Mouse (Mus musculus): ENCODE measurements around the gene Erc2. TPM values are rescaled to one million over a fixed set of nuclear protein-coding genes. Genes with fewer than 3 reads are reported as not detected.

Gene Erc2
- polyA plus RNA-seq, 1 experiment from 2014 or later = 1.3 TPM

DNA sequence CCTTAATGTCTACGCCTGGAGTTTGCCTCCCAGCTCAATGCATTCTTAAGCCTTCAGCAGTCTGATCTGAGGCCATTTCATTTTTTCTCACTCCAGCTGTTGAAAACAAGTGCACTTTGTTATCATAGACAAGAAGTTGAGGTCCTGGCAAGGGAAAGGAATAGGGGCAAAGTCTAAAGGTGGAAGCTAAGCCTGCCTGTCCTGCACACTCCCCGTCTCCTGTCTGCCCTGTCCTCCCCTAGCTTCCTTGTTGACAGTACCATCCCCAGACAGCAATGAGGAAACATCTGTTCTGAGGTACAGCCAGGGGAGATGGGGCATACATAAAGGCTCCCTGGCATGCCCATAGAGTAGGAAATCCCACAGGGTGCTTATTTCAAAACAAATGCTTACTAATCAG lies 776.7 kb downstream of the Erc2 start:
- no peaks in the 10 kb centered on the region for H3K36me3 ChIP-seq (replicated peaks)
- no peaks in the 10 kb centered on the region for H3K4me1 ChIP-seq (replicated peaks)
- ATAC-seq (ENCODE audit: insufficient read depth) = no peak
- no peak overlapping the region for H3K27ac ChIP-seq (replicated peaks)
- H3K27me3 ChIP-seq = no peaks in the 10 kb centered on the region
- no peak overlapping the region for H3K9ac ChIP-seq
- 55% methylated on average over 2 of the region's 2 CpGs for WGBS (ENCODE audit: insufficient replicate concordance)
- no peak overlapping the region for H3K4me2 ChIP-seq
- no peak overlapping the region for H3K4me3 ChIP-seq (replicated peaks)
- no peaks in the 10 kb centered on the region for H3K9me3 ChIP-seq (replicated peaks)

DNA sequence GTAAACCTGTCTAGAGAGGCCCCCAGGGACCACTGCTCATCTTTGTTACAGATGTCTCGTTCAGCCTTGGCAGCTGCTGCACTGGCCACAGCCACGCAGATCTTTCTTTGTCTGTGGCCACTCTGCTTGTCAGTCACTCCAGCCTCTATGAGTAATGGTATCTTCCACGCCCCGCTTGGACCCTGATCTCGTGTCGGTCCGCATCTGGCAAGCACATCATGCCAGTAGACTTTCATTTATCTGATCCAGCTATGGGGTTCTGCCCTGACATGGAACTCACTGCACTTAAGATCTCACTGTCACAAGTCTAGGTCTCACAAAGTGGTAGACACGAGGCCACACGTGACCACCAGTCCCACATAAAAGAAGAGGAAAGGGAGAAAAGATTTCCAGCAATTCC lies 777.7 kb downstream of the Erc2 start:
- 64% methylated on average over 9 of the region's 9 CpGs for WGBS (ENCODE audit: insufficient replicate concordance)
- H3K36me3 ChIP-seq (replicated peaks) = no peaks in the 10 kb centered on the region
- no peak overlapping the region for H3K4me3 ChIP-seq (replicated peaks)
- H3K4me2 ChIP-seq = no peak overlapping the region
- no peaks in the 10 kb centered on the region for H3K4me1 ChIP-seq (replicated peaks)
- H3K9ac ChIP-seq = no peak overlapping the region
- H3K9me3 ChIP-seq (replicated peaks) = no peaks in the 10 kb centered on the region
- H3K27ac ChIP-seq (replicated peaks) = no peak overlapping the region
- ATAC-seq (ENCODE audit: insufficient read depth) = no peak
- no peaks in the 10 kb centered on the region for H3K27me3 ChIP-seq

- no peak for ATAC-seq (ENCODE audit: insufficient read depth)
- Histone ChIP-seq H3K36me3 (replicated peaks) (no peaks in the 10 kb centered on the region), H3K4me1 (replicated peaks) (no peaks in the 10 kb centered on the region), H3K4me2 (no peak overlapping the region), H3K27me3 (no peaks in the 10 kb centered on the region), H3K27ac (replicated peaks) (no peak overlapping the region), H3K9me3 (replicated peaks) (no peaks in the 10 kb centered on the region), H3K9ac (no peak overlapping the region), H3K4me3 (replicated peaks) (no peak overlapping the region)
- WGBS (ENCODE audit: insufficient replicate concordance) = 43% methylated on average over 5 of the region's 5 CpGs
These were observed 783.1 kb downstream of the Erc2 start for GRCm38 (mm10) chr14:28405277-28405840.

- H3K27ac ChIP-seq (replicated peaks) = no peak overlapping the region
- H3K4me2 ChIP-seq = no peak overlapping the region
- H3K9me3 ChIP-seq (replicated peaks) = no peaks in the 10 kb centered on the region
- no peak overlapping the region for H3K9ac ChIP-seq
- WGBS (ENCODE audit: insufficient replicate concordance) = 55% methylated on average over 1 of the region's 1 CpGs
- no peak overlapping the region for H3K4me3 ChIP-seq (replicated peaks)
- H3K4me1 ChIP-seq (replicated peaks) = no peaks in the 10 kb centered on the region
- ATAC-seq (ENCODE audit: insufficient read depth) = no peak
- no peaks in the 10 kb centered on the region for H3K36me3 ChIP-seq (replicated peaks)
- no peaks in the 10 kb centered on the region for H3K27me3 ChIP-seq
These were observed 787.2 kb downstream of the Erc2 start for GRCm38 (mm10) chr14:28409390-28409789.

DNA sequence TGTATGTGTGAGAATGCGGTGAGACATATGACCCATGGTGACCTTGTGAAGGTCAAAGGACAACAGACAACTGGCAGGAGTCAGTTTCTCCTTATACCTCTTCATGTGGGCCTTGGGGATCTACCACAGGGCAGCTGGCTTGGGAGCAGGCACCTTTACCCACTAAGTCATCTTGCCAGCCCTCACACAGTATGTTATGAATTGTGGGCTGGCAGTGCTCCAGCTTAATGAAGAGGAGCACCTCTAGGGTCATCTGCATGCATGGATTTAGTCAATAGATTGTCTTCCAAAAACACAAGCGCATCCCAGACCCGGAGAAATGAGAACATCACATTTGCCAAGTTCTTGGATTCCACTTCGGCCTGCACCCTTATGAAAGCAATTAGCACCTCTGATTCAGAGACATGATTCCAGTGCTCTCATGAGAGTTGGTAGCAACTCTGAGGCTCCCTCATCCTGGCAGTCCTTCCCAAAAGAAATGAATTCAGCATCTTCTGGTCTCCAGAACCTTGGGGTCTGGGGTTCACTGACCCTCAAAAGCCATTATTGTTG lies 787.6 kb downstream of the Erc2 start:
- Histone ChIP-seq H3K27ac (replicated peaks) (no peak overlapping the region), H3K27me3 (no peaks in the 10 kb centered on the region), H3K9ac (no peak overlapping the region), H3K9me3 (replicated peaks) (no peaks in the 10 kb centered on the region), H3K4me2 (no peak overlapping the region), H3K4me3 (replicated peaks) (no peak overlapping the region), H3K36me3 (replicated peaks) (no peaks in the 10 kb centered on the region), H3K4me1 (replicated peaks) (no peaks in the 10 kb centered on the region)
- WGBS (ENCODE audit: insufficient replicate concordance) = 68% methylated on average over 4 of the region's 4 CpGs
- no peak for ATAC-seq (ENCODE audit: insufficient read depth)

- Histone ChIP-seq H3K4me2 (no peak overlapping the region), H3K27me3 (no peaks in the 10 kb centered on the region), H3K4me3 (replicated peaks) (no peak overlapping the region), H3K9ac (no peak overlapping the region), H3K36me3 (replicated peaks) (no peaks in the 10 kb centered on the region), H3K9me3 (replicated peaks) (no peaks in the 10 kb centered on the region), H3K4me1 (replicated peaks) (no peaks in the 10 kb centered on the region), H3K27ac (replicated peaks) (no peak overlapping the region)
- whole genome bisulfite sequencing (ENCODE audit: insufficient replicate concordance) = 59% methylated on average over 13 of the region's 13 CpGs
- no peak for ATAC-seq (ENCODE audit: insufficient read depth)
These were observed 788.6 kb downstream of the Erc2 start for GRCm38 (mm10) chr14:28410789-28411225.

GRCm38 (mm10) chr14:28412252-28412995 lies 790.2 kb downstream of the Erc2 start:
- no peak for ATAC-seq (ENCODE audit: insufficient read depth)
- H3K9me3 ChIP-seq (replicated peaks) = no peaks in the 10 kb centered on the region
- H3K9ac ChIP-seq = no peak overlapping the region
- no peaks in the 10 kb centered on the region for H3K36me3 ChIP-seq (replicated peaks)
- WGBS (ENCODE audit: insufficient replicate concordance) = 54% methylated on average over 8 of the region's 8 CpGs
- H3K4me2 ChIP-seq = no peak overlapping the region
- H3K4me1 ChIP-seq (replicated peaks) = no peaks in the 10 kb centered on the region
- H3K4me3 ChIP-seq (replicated peaks) = no peak overlapping the region
- H3K27ac ChIP-seq (replicated peaks) = no peak overlapping the region
- H3K27me3 ChIP-seq = no peaks in the 10 kb centered on the region

DNA sequence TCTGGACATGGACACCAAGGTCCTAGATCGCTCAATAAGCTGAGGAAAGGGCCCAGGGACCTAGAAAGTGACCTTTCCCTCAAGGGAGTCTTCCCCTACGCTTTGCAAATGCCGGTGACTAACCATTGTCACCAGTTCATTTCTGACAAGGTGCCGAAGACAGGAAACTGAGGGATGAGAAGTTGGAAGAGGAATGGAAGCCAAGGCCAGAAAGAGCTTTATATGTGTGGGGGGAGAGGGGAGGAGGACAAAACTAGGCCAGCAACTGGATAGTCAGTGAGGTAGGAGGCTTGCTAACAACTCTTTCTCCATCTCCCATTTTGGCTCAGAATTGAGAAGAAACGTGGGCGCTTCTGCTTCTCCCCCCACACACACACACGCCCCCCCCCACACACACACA lies 791.3 kb downstream of the Erc2 start:
- no peak overlapping the region for H3K9ac ChIP-seq
- H3K27ac ChIP-seq (replicated peaks) = no peak overlapping the region
- H3K4me1 ChIP-seq (replicated peaks) = no peaks in the 10 kb centered on the region
- no peak for ATAC-seq (ENCODE audit: insufficient read depth)
- no peaks in the 10 kb centered on the region for H3K36me3 ChIP-seq (replicated peaks)
- H3K4me3 ChIP-seq (replicated peaks) = no peak overlapping the region
- no peaks in the 10 kb centered on the region for H3K9me3 ChIP-seq (replicated peaks)
- H3K4me2 ChIP-seq = no peak overlapping the region
- no peaks in the 10 kb centered on the region for H3K27me3 ChIP-seq
- 60% methylated on average over 7 of the region's 7 CpGs for WGBS (ENCODE audit: insufficient replicate concordance)

DNA sequence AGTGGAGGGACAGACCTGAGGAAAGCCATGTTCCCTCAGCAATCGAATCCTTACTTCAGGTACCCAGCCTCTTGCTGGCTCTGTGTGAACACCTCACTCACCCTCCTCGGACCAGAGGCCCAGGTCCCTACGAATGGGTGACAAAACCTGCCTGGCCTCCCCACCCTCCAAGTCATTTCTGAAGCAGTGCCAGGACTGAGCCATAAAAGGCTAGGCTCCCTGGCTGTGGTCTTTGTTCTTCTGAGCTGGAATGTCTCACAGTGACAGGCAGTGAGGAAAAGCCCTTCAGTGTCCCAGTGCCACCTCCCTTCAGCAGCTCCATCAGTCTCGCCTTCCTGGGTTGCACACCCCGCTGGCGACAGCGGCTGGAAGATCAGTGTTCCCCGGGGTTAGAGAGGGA lies 794.8 kb downstream of the Erc2 start:
- no peaks in the 10 kb centered on the region for H3K4me1 ChIP-seq (replicated peaks)
- no peak overlapping the region for H3K4me3 ChIP-seq (replicated peaks)
- no peak overlapping the region for H3K4me2 ChIP-seq
- H3K27me3 ChIP-seq = no peaks in the 10 kb centered on the region
- H3K36me3 ChIP-seq (replicated peaks) = no peaks in the 10 kb centered on the region
- WGBS (ENCODE audit: insufficient replicate concordance) = 31% methylated on average over 8 of the region's 8 CpGs
- H3K9ac ChIP-seq = no peak overlapping the region
- no peak for ATAC-seq (ENCODE audit: insufficient read depth)
- no peaks in the 10 kb centered on the region for H3K9me3 ChIP-seq (replicated peaks)
- no peak overlapping the region for H3K27ac ChIP-seq (replicated peaks)

DNA sequence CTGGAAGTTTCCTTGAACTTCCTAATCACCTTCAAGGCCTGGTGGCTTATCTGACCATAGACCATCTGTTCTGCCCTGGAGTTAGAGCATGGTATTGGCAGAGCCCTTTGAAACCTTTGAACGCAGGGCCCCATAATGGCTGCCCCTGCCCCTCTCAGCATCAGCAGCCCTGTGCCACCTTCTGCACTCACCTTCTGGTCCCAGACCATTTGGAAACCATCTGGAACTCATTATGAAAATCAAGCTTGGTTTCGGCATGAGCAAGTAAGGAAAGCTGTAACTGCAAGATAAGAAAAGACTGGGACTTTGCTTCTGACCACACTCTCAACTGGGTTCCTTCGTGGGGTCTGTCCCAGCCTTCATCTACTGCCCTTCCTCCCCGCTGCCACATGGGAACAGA lies 796.3 kb downstream of the Erc2 start:
- WGBS (ENCODE audit: insufficient replicate concordance) = 28% methylated on average over 4 of the region's 4 CpGs
- H3K27me3 ChIP-seq = no peaks in the 10 kb centered on the region
- H3K27ac ChIP-seq (replicated peaks) = no peak overlapping the region
- H3K4me2 ChIP-seq = no peak overlapping the region
- H3K36me3 ChIP-seq (replicated peaks) = no peaks in the 10 kb centered on the region
- no peaks in the 10 kb centered on the region for H3K9me3 ChIP-seq (replicated peaks)
- H3K9ac ChIP-seq = no peak overlapping the region
- H3K4me3 ChIP-seq (replicated peaks) = no peak overlapping the region
- no peaks in the 10 kb centered on the region for H3K4me1 ChIP-seq (replicated peaks)
- no peak for ATAC-seq (ENCODE audit: insufficient read depth)

- no peaks in the 10 kb centered on the region for H3K36me3 ChIP-seq (replicated peaks)
- no peaks in the 10 kb centered on the region for H3K4me1 ChIP-seq (replicated peaks)
- no peak overlapping the region for H3K9ac ChIP-seq
- no peak for ATAC-seq (ENCODE audit: insufficient read depth)
- no peaks in the 10 kb centered on the region for H3K27me3 ChIP-seq
- H3K9me3 ChIP-seq (replicated peaks) = no peaks in the 10 kb centered on the region
- 56% methylated on average over 9 of the region's 9 CpGs for WGBS (ENCODE audit: insufficient replicate concordance)
- H3K4me3 ChIP-seq (replicated peaks) = no peak overlapping the region
- H3K4me2 ChIP-seq = no peak overlapping the region
- no peak overlapping the region for H3K27ac ChIP-seq (replicated peaks)
These were observed 797.0 kb downstream of the Erc2 start for GRCm38 (mm10) chr14:28419188-28419587.

Measured in liver, embryonic 15.5 days (tissue).